Mouse (Mus musculus) midbrain, embryonic 14.5 days (tissue): ENCODE measurements at regions not wholly inside any gene's neighbourhood (a gene's known extent, or its start where the extent isn't known, plus 50 kb on each side); places are given as distances from the start of the nearest gene placed in this dataset.

Experiments
- ATAC-seq: fragments of 200-750 bp; cut with Nextera tagmentation; 2 replicates; pipeline ENCODE4 v1.8.0; 2017; ENCODE audit warnings: moderate number of reproducible peaks, moderate library complexity; ENCODE audit not compliant: low FRiP score, low TSS enrichment
- DNase-seq: peaks from one replicate; pipeline ENCODE4 v3.0.0-alpha.2; 2015
- H3K27ac ChIP-seq: fragments of 300-500 bp; sonication (generic); replicated peaks from 2 replicates; pipeline ENCODE4 v1.5.1; 2014; ENCODE audit warnings: mild to moderate bottlenecking, low read depth, low read length, moderate library complexity
- H3K27me3 ChIP-seq: fragments of 300-500 bp; sonication (generic); 2 replicates; pipeline ENCODE4 v1.6.1; 2014; ENCODE audit warnings: low read length, control low read depth, mixed read lengths; ENCODE audit not compliant: control insufficient read depth, insufficient read depth
- H3K36me3 ChIP-seq: fragments of 300-500 bp; sonication (generic); 2 replicates; pipeline ENCODE4 v1.6.1; 2014; ENCODE audit warnings: low read length, control low read depth; ENCODE audit not compliant: control insufficient read depth, insufficient read depth
- H3K4me1 ChIP-seq: fragments of 300-500 bp; sonication (generic); 2 replicates; pipeline ENCODE4 v1.6.1; 2014; ENCODE audit warnings: mild to moderate bottlenecking, antibody characterized with exemption, low read length, control low read depth; ENCODE audit not compliant: control insufficient read depth, insufficient read depth
- H3K4me2 ChIP-seq: fragments of 300-500 bp; sonication (generic); 2 replicates; pipeline ENCODE4 v1.6.1; 2014; ENCODE audit warnings: mild to moderate bottlenecking, low read length, moderate library complexity
- H3K4me3 ChIP-seq: fragments of 300-500 bp; sonication (generic); replicated peaks from 2 replicates; pipeline ENCODE4 v1.5.1; 2014; ENCODE audit warnings: low read depth, low read length
- H3K9ac ChIP-seq: fragments of 300-500 bp; sonication (generic); replicated peaks from 2 replicates; pipeline ENCODE4 v1.6.1; 2014; ENCODE audit warnings: mild to moderate bottlenecking, low read length, moderate library complexity
- H3K9me3 ChIP-seq: fragments of 300-500 bp; sonication (generic); 2 replicates; pipeline ENCODE4 v1.6.1; 2016; ENCODE audit warnings: low read length, control low read depth, mixed read lengths; ENCODE audit not compliant: control insufficient read depth
- WGBS: fragments of 180-500 bp; shearing (Covaris S2); extraction: QIAGEN DNeasy Blood & Tissue Kit; methylation state at CpG from one replicate; pipeline ENCODE4 v1.1.7; 2014; 5-methylcytosine and 5-hydroxymethylcytosine counted together

DNA sequence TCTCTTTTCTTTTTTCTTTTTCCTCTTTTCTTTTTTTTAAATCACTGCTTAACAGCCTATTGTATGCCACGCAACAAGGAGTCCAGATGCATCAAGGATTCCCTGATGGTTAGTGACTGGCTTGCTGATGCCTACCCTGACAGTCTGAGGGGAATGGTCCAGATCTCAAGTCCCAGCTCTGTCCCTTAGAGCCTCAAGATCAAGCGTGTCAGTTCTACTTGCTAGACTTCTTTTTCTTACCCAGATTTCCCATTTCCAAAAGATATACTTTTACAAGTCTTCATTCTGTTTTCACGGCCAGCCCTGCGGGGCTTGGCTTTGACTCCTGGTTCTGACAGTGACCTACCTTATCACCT lies 68.1 kb upstream of the Il12b start:
- Histone ChIP-seq H3K36me3 (no peaks in the 10 kb centered on the region), H3K4me3 (no peak overlapping the region), H3K27me3 (no peaks in the 10 kb centered on the region), H3K4me1 (0 out of 2 replicates have a peak, but pooled peaks cover 3% of the 10 kb centered on the region), H3K4me2 (no peak overlapping the region), H3K9me3 (no peaks in the 10 kb centered on the region), H3K9ac (no peak overlapping the region), H3K27ac (no peak overlapping the region)
- DNase-seq (no peak), ATAC-seq (no peak)
- 65% methylated on average over 4 of the region's 4 CpGs for WGBS

GRCm38 (mm10) chr11:44340531-44340930 lies 59.3 kb upstream of the Il12b start:
- Histone ChIP-seq H3K27me3 (no peaks in the 10 kb centered on the region), H3K4me3 (no peak overlapping the region), H3K9me3 (no peaks in the 10 kb centered on the region), H3K4me2 (no peak overlapping the region), H3K27ac (no peak overlapping the region), H3K9ac (no peak overlapping the region), H3K4me1 (no peaks in the 10 kb centered on the region), H3K36me3 (no peaks in the 10 kb centered on the region)
- DNase-seq (no peak), ATAC-seq (no peak)

GRCm38 (mm10) chr11:44348308-44348707 lies 51.6 kb upstream of the Il12b start:
- H3K9me3 ChIP-seq = no peaks in the 10 kb centered on the region
- no peak overlapping the region for H3K4me2 ChIP-seq
- no peaks in the 10 kb centered on the region for H3K36me3 ChIP-seq
- ATAC-seq (no peak), DNase-seq (no peak)
- 76% methylated on average over 3 of the region's 3 CpGs for WGBS
- H3K27me3 ChIP-seq = no peaks in the 10 kb centered on the region
- no peak overlapping the region for H3K4me3 ChIP-seq
- H3K27ac ChIP-seq = no peak overlapping the region
- no peak overlapping the region for H3K9ac ChIP-seq
- no peaks in the 10 kb centered on the region for H3K4me1 ChIP-seq

GRCm38 (mm10) chr11:44349546-44349945 lies 50.3 kb upstream of the Il12b start:
- Histone ChIP-seq H3K27ac (no peak overlapping the region), H3K4me1 (no peaks in the 10 kb centered on the region), H3K9ac (no peak overlapping the region), H3K4me3 (no peak overlapping the region), H3K9me3 (no peaks in the 10 kb centered on the region), H3K27me3 (no peaks in the 10 kb centered on the region), H3K36me3 (no peaks in the 10 kb centered on the region), H3K4me2 (no peak overlapping the region)
- ATAC-seq = no peak
- DNase-seq = no peak
- 88% methylated on average over 8 of the region's 8 CpGs for WGBS
